Mouse (Mus musculus): Measurements from ENCODE around the gene 4930432K21Rik.

GRCm38 (mm10) chr8:84190191-84190867 is 42.5 kb downstream of the 4930432K21Rik start:
- TF ChIP-seq FLI1 (IDR thresholded peaks at IDR 0.05; ENCODE audit: low read length) (no peak), GATA1 (IDR thresholded peaks at IDR 0.05; ENCODE audit: borderline replicate concordance, low read length) (no peak)

Data from megakaryocyte, embryonic 14.5 days (primary cell).